Mouse (Mus musculus) spleen, adult 2 months (tissue): ENCODE measurements around the gene Farsa.

Experiments
- CTCF ChIP-seq: fragments of 200-500 bp; IDR thresholded peaks from 2 replicates; pipeline ENCODE4 v1.5.1; 2011; ENCODE audit warnings: mild to moderate bottlenecking, inconsistent platforms; ENCODE audit not compliant: insufficient read depth, insufficient read length, insufficient replicate concordance; ENCODE audit errors: extremely low read depth
- POLR2A ChIP-seq: fragments of 200-500 bp; IDR thresholded peaks from 2 replicates; pipeline ENCODE4 v1.6.1; 2011; ENCODE audit warnings: low read depth, low read length, inconsistent platforms

GRCm38 (mm10) chr8:84884728-84885127, 27.9 kb downstream of the Farsa start:
- TF ChIP-seq POLR2A (no peak), CTCF (no peak)
